Mouse (Mus musculus): Measurements from ENCODE around the gene Fibp. TPM values are rescaled to one million over a fixed set of nuclear protein-coding genes. Genes with fewer than 3 reads are reported as not detected.
A peak's percentile ranks its signal among the peaks of the same experiment; 100 is the strongest.

The Fibp gene
- total RNA-seq, 2 experiments from 2014 or later, result 82.9 to 86.6 TPM

- intact Hi-C loops (cut with DNase I), result no loop called here
- DNase-seq (ENCODE audit: low spot score in 2 of 2), result no peak
Observed at GRCm38 (mm10) chr19:5429219-5429618, 31.2 kb upstream of the Fibp start.

- intact Hi-C loops (cut with DNase I), result loop anchor here (10.0 kb wide), 1 partner anchor 135 kb away; the partner anchor contains the start of genes Ap5b1 and Ovol1
- no peak for DNase-seq (ENCODE audit: low spot score in 2 of 2)
Observed at GRCm38 (mm10) chr19:5429806-5430205, 30.6 kb upstream of the Fibp start.

- intact Hi-C loops (cut with DNase I), result loop anchor here (10.0 kb wide), 1 partner anchor 134 kb away; the partner anchor contains the start of genes Ap5b1 and Ovol1
- no peak for DNase-seq (ENCODE audit: low spot score in 2 of 2)
Observed at GRCm38 (mm10) chr19:5430408-5430807, 30.0 kb upstream of the Fibp start.

- intact Hi-C loops (cut with DNase I), result loop anchor here (10.0 kb wide), 1 partner anchor 133 kb away; the partner anchor contains the start of genes Ap5b1 and Ovol1
- no peak for DNase-seq (ENCODE audit: low spot score in 2 of 2)
Observed at GRCm38 (mm10) chr19:5431911-5432464, 28.4 kb upstream of the Fibp start.

DNA sequence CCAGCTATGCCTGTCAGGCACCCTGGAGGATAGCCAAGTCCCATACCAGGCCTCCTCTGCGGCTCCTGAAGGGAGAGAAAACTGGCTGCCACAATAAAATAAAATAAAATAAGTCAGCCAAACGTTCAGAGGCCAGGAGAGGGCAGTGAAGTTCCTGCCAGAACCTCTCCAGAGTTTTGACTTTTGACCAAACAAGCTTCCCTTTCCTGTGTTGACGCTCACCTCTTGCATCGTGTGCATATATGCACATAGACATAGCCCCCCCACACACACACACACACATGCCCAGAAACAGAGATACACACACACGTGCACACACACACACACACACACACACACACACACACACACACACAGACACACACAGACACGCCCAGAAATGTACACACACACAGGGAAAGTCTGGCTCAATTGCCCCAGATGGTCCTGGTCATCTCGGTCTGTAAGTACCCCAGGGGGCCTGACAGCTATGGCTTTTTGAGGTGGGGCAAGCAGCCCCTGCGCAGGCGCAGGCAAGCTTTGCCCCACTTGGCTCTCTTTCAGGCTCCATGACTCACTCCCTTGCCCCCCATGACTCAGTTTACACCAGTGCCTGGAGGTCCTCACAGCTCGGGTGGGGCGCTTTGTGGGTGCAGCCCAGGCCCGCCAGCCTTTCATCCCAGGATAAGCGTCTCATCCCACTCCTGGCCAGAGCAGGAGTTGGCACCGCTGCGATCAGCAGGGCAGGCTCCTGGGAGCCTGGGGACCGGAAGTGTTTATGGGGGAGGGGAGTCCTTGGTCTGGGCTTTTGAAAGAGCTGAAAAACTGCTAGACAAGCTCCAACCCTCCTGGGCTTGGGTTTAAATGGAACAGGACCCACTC is 27.2 kb upstream of the Fibp start:
- intact Hi-C loops (cut with DNase I), result loop anchor here (10.0 kb wide), 1 partner anchor 132 kb away; the partner anchor contains the start of genes Ap5b1 and Ovol1
- DNase-seq (ENCODE audit: low spot score in 2 of 2), result no peak

DNA sequence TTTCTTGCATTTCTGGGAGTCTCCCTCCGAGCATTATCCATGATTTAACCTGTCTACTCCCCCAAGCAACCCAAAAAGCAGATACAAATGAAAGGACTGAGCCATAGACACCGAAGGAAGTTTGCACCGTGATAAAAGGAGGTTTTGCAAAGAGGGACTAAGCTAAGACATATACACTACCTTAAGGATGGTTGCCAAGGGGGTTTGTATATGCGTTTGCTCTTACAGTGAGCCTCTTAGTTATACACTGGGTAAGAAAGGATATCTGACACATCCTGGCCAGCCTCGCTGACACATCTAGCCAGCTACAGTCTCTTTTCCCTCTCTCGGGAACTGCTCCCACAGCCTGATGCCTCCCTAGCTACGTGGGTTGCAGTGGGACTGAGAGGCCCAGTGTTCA is 26.5 kb upstream of the Fibp start:
- intact Hi-C loops (cut with DNase I), result loop anchor here (10.0 kb wide), 1 partner anchor 131 kb away; the partner anchor contains the start of genes Ap5b1 and Ovol1
- DNase-seq (ENCODE audit: low spot score in 2 of 2), result no peak

GRCm38 (mm10) chr19:5444371-5444908 is 16.0 kb upstream of the Fibp start:
- intact Hi-C loops (cut with DNase I), result no loop called here
- no peak for DNase-seq (ENCODE audit: low spot score in 2 of 2)

DNA sequence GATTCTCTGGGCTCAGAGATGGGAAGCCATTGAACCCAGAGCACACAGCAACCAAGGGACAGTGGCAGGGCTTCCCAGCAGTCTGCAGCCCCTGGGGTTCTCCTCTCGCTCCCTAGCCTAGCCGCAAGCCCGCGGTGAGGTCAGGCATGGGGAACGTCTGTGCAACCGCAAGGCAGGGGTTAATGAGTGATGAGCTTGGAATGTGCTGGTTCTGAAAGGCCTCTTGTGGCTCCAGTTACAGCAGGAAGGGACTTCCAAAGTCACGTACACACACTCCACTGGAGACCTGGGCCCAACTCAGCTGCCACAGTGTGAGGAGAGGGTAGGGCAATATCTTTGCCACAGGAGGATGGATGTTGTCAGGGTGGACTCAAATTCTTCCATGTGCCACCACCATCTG is 15.5 kb upstream of the Fibp start:
- intact Hi-C loops (cut with DNase I), result no loop called here

DNA sequence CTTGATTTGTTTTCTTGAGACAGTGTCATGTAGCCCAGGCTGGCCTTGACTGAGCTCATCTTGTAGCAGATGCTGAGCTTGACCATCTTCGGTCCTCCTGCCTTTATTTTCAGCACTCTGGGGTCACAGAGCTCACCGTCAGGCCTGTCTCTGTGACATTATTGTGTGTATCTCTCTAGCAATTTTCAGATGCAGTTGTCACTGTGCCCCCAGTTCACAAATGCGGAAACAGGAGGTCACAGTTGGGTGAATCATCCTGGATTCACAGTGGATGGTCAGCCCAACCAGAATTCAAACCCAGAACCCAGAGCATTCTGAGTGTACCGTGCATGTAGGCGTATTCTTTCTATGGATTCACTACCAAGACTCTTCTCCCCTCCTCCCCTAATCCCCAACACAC is 14.7 kb upstream of the Fibp start:
- no peak for DNase-seq (ENCODE audit: low spot score in 2 of 2)
- intact Hi-C loops (cut with DNase I), result no loop called here

More for the DNA sequence above, 15.5 kb upstream of the Fibp start:
- DNase-seq (ENCODE audit: low spot score in 2 of 2), result no peak

DNA sequence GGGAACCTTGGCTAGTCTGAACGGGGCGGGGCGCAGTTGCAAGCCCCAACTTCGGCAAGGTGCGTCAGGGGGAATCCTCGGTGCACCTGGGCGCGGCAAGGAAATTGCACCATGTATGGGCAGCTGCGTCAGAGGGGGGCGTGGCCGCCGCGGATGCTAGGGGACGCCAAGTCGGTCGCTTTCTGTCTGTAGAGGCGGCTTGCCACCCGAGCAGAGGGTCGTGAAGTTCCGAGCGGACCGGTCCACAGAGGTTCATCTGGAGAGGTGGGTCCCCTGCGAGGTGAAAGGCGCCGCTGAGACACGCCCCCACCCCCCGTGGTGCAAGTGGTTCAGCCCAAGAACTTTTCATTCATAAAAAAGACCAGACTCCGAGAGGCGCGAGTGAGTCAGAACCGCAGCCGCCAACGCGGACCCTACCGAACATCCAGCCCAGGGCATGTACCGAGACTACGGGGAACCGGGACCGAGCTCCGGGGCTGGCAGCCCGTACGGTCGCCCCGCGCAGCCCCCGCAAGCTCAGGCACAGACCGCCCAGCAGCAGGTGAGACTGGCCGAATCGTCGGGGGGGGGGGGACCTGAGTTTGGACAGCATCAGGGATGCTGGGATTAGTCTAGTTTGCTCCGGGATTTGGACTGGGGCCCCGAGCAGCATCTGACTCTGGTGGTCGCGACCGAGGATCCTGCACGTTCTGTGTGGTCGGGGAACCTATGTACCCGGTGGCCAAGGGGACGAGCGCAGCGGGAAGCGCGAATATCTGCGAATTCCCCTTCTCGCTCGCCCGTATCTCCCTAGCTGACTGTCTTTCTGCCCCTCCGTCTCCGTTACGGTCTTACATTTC is 12.7 kb upstream of the Fibp start, which contains the start of gene Fosl1:
Fosl1 (plus strand) TSS at position 33 of the 839 bp plus-strand sequence.
- peak; percentile 67 to 70 for DNase-seq (ENCODE audit: low spot score in 2 of 2)
- intact Hi-C loops (cut with DNase I), result no loop called here

GRCm38 (mm10) chr19:5448354-5449150 is 11.9 kb upstream of the Fibp start:
- no peak for DNase-seq (ENCODE audit: low spot score in 2 of 2)
- intact Hi-C loops (cut with DNase I), result no loop called here

DNA sequence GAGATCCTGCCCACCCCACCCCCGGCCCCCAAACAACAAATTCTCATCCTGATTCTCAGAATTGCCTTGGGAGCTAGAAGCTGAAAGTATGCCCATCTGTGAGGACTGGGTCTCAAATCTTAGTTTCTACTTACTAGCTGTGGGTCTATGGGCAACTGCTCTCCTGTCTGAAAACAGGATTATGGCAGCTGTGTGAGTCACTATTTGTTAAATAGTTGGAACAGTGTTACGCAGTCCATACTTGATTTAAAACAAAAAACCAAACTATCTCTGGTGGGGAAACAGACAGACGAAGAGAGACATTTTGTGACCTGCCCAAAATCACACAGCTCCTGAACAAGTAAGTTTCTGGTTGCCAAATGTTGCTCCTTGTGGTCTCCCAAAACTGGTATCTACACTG is 10.7 kb upstream of the Fibp start:
- no peak for DNase-seq (ENCODE audit: low spot score in 2 of 2)
- intact Hi-C loops (cut with DNase I), result no loop called here

DNA sequence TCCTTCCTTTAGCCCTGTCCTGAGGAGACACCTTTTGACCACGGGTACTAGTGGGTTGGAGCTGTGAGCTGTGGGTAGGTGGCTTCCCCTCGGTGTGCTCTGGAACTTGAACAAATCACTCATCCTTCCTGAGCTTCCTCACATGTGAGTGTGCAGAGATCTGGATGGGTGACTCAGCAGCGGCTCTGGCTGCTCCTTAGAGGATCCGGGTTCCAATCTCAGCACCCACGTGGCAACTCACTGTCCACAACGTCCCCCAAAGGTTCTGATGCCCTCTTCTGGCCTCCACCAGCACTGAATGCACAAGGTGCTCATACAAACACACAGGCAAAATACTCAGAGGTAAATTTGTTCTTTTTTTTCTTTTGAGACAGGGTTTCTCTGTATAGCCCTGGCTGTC is 8.6 kb upstream of the Fibp start:
- DNase-seq (ENCODE audit: low spot score in 2 of 2), result no peak
- intact Hi-C loops (cut with DNase I), result no loop called here

GRCm38 (mm10) chr19:5455037-5455436 is 5.4 kb upstream of the Fibp start:
- intact Hi-C loops (cut with DNase I), result no loop called here
- no peak for DNase-seq (ENCODE audit: low spot score in 2 of 2)

DNA sequence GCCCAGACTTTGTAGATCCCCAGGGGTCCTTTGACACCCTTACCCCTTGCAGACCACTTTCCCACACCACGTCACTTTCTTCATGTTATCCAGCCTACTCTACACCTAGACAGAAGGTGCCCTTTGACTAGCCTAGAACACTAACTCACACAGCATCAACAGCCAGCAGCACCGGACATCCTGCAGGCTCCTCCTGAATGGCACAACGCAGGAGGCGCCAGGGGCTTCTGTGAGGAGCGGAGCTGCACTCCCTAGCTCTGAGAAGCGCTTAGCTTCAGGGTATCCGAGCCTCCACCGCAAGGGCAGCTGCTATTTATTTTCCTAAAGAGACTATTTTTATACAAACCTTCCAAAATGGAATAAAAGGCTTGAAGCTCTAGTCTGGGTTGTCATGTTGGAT is 4.8 kb upstream of the Fibp start:
- no peak for DNase-seq (ENCODE audit: low spot score in 2 of 2)
- intact Hi-C loops (cut with DNase I), result no loop called here

GRCm38 (mm10) chr19:5456241-5456921 is 4.0 kb upstream of the Fibp start:
- intact Hi-C loops (cut with DNase I), result no loop called here
- DNase-seq (ENCODE audit: low spot score in 2 of 2), result no peak

- intact Hi-C loops (cut with DNase I), result no loop called here
- peak; percentile 96 to 98 for DNase-seq (ENCODE audit: low spot score in 2 of 2)
Observed at GRCm38 (mm10) chr19:5456922-5457745, 3.3 kb upstream of the Fibp start.
